8 mouse cellular contexts compared by ENCODE assay signal in genomic region chr19:5648401-5649297, GRCm38 (mm10). TPM values are rescaled to one million over a fixed set of nuclear protein-coding genes. Genes with fewer than 3 reads are reported as not detected.
DNase-seq lines count a peak whose midpoint lies in the region; ATAC-seq lines count a peak whose summit lies in the region.

No protein-coding gene starts in this region.

- peaks cover 43% of the 10 kb centered on the region for H3K36me3 ChIP-seq in hindbrain, embryonic 15.5 days

- peak; percentile 61 for DNase-seq in WW6 (ENCODE audit: low read depth, low spot score)
- peak; percentile 60 to 64 for DNase-seq in cerebellum, postnatal 36 days
- peak; percentile 79 for DNase-seq in gastrocnemius, adult 18-20 months (ENCODE audit: low spot score)
- peak; percentile 79 to 80 for DNase-seq in layer of hippocampus, postnatal 36 days
- peak; percentile 91 for DNase-seq in lung, postnatal 36 days
- DNase-seq in retina, embryonic 14.5 days (ENCODE audit: low spot score): peak; percentile 81
- DNase-seq in thymus, postnatal 4 days: peak; percentile 85

- ATAC-seq in hindbrain, embryonic 15.5 days (ENCODE audit: low FRiP score, low read depth): peak; percentile 95

- peak overlapping the region; percentile 27 for H3K4me3 ChIP-seq in hindbrain, embryonic 15.5 days

- peak overlapping the region; percentile 57 for H3K4me2 ChIP-seq in hindbrain, embryonic 15.5 days

- H3K9ac ChIP-seq in hindbrain, embryonic 15.5 days: peak overlapping the region; percentile 37

- peaks cover 14% of the 10 kb centered on the region for H3K4me1 ChIP-seq in hindbrain, embryonic 15.5 days (replicated peaks)

- H3K27ac ChIP-seq in hindbrain, embryonic 15.5 days (replicated peaks): peak overlapping the region; percentile 53

- H3K9me3 ChIP-seq in hindbrain, embryonic 15.5 days: no peaks in the 10 kb centered on the region

- peaks cover 8% of the 10 kb centered on the region; the same call in 1 of the 2 replicates for H3K27me3 ChIP-seq in hindbrain, embryonic 15.5 days

- 12% methylated on average over 26 of the region's 26 CpGs for WGBS in hindbrain, embryonic 15.5 days

RNA-seq across cellular contexts. Expression of gene Rela, which starts 11.4 kb away (rescaled TPM):
- total RNA-seq in gastrocnemius, adult 18-20 months (2021): 10 to 100 TPM; 14.6 to 19.3 TPM
- 34.4 and 37.8 TPM in 2 replicates for polyA plus RNA-seq in hindbrain, embryonic 15.5 days (2015; fragmentation: Nextera tagmentation; extraction: Ambion mirVana)
- total RNA-seq in layer of hippocampus, postnatal 36 days (2021): 10 to 100 TPM; 17.2 to 17.7 TPM

RNA-seq across cellular contexts. Expression of gene Sipa1, which starts 14.9 kb away (rescaled TPM):
- total RNA-seq in gastrocnemius, adult 18-20 months (2021): 1 to 10 TPM; 5.6 to 8.2 TPM
- 17.1 and 20.1 TPM in 2 replicates for polyA plus RNA-seq in hindbrain, embryonic 15.5 days (2015; fragmentation: Nextera tagmentation; extraction: Ambion mirVana)
- total RNA-seq in layer of hippocampus, postnatal 36 days (2021): 10 to 100 TPM; 16.6 to 18.0 TPM

RNA-seq across cellular contexts. Expression of gene Kat5, which starts 38.6 kb away (rescaled TPM):
- 10 to 100 TPM; 24.0 to 26.0 TPM for total RNA-seq in gastrocnemius, adult 18-20 months (2021)
- 67.2 and 69.2 TPM in 2 replicates for polyA plus RNA-seq in hindbrain, embryonic 15.5 days (2015; fragmentation: Nextera tagmentation; extraction: Ambion mirVana)
- 10 to 100 TPM; 80.1 to 91.1 TPM for total RNA-seq in layer of hippocampus, postnatal 36 days (2021)

RNA-seq across cellular contexts. Expression of gene Map3k11, which starts 39.9 kb away (rescaled TPM):
- total RNA-seq in gastrocnemius, adult 18-20 months (2021): 1 to 10 TPM; 8.6 to 9.4 TPM
- polyA plus RNA-seq in hindbrain, embryonic 15.5 days (2015; fragmentation: Nextera tagmentation; extraction: Ambion mirVana): 12.3 and 13.4 TPM in 2 replicates
- 10 to 100 TPM; 17.8 to 18.6 TPM for total RNA-seq in layer of hippocampus, postnatal 36 days (2021)

RNA-seq across cellular contexts. Expression of gene Pcnx3, which starts 40.1 kb away (rescaled TPM):
- total RNA-seq in gastrocnemius, adult 18-20 months (2021): 10 to 100 TPM; 12.5 to 13.8 TPM
- 23.9 and 26.7 TPM in 2 replicates for polyA plus RNA-seq in hindbrain, embryonic 15.5 days (2015; fragmentation: Nextera tagmentation; extraction: Ambion mirVana)
- 10 to 100 TPM; 61.9 to 68.5 TPM for total RNA-seq in layer of hippocampus, postnatal 36 days (2021)

Comparison
In these comparisons a context has a peak if more than half of its experiments do, and no peak if none do; other contexts are left out.
1. Peak in every context shown above with its lines: DNase-seq, ATAC-seq, H3K4me3 ChIP-seq and H3K27ac ChIP-seq.